Mouse (Mus musculus): ENCODE data around the gene Rpl9. TPM values are rescaled to one million over a fixed set of nuclear protein-coding genes. Genes with fewer than 3 reads are reported as not detected.

The Rpl9 gene
- polyA plus RNA-seq, 1 experiment from 2014 or later, result 669 TPM

DNA sequence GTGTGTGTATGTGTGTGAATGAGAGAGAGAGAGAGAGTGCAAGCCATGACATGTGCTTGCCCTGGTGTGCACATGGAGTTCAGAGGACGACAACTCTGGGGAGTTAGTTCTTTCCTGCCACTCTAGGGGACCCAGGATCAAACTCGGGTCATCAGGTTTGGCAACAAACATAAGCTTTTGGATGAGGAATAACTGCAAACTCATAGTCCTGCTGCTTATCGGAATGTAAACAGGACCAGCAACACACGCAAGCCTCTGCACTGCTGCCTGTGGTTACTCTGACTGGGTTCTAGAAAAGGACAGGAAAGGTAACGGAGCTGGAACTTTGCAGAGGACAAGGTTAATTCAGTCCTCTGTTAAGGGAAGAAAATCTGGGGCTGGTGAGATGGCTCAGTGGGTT is 34.0 kb upstream of the Rpl9 start:
- peaks cover 57% of the 10 kb centered on the region for H3K36me3 ChIP-seq (ENCODE audit: control insufficient read depth, insufficient read depth, low read length)
- DNase-seq (no peak), ATAC-seq (ENCODE audit: low FRiP score, low TSS enrichment) (no peak)
- H3K9ac ChIP-seq (replicated peaks; ENCODE audit: low read length), result no peak overlapping the region
- no peak overlapping the region for H3K27ac ChIP-seq (replicated peaks; ENCODE audit: low read depth, low read length)
- H3K9me3 ChIP-seq (ENCODE audit: control insufficient read depth, low read length), result no peaks in the 10 kb centered on the region
- 95% methylated on average over 5 of the region's 5 CpGs for WGBS
- H3K4me3 ChIP-seq (replicated peaks; ENCODE audit: low read depth, low read length), result no peak overlapping the region
- H3K4me2 ChIP-seq (ENCODE audit: low read length), result no peak overlapping the region
- H3K27me3 ChIP-seq (ENCODE audit: control insufficient read depth, insufficient read depth, low read length), result no peaks in the 10 kb centered on the region
- H3K4me1 ChIP-seq (ENCODE audit: control insufficient read depth, insufficient read depth, low read length), result no peaks in the 10 kb centered on the region

DNA sequence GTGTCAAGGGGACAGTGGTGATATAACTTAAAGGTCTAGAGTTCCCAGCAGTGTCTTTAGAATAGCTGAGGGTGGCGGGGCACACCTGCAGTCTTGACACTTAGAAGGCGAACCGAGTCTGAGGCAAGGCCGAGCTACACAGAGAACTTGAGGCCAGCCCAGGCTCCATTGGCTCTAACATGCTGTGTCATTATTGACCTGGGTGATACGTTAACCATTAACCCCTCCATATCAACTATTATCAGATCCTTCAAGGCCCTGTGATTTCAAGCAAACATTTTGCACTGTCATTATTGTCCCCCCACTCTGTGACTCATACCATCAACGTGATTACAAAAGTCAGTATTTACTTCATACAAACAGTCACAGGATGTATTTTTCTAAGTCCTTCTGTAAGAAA is 33.0 kb upstream of the Rpl9 start:
- H3K9ac ChIP-seq (replicated peaks; ENCODE audit: low read length), result no peak overlapping the region
- no peak overlapping the region for H3K4me2 ChIP-seq (ENCODE audit: low read length)
- H3K27me3 ChIP-seq (ENCODE audit: control insufficient read depth, insufficient read depth, low read length), result no peaks in the 10 kb centered on the region
- no peaks in the 10 kb centered on the region for H3K4me1 ChIP-seq (ENCODE audit: control insufficient read depth, insufficient read depth, low read length)
- H3K9me3 ChIP-seq (ENCODE audit: control insufficient read depth, low read length), result no peaks in the 10 kb centered on the region
- DNase-seq (no peak), ATAC-seq (ENCODE audit: low FRiP score, low TSS enrichment) (no peak)
- no peak overlapping the region for H3K27ac ChIP-seq (replicated peaks; ENCODE audit: low read depth, low read length)
- H3K4me3 ChIP-seq (replicated peaks; ENCODE audit: low read depth, low read length), result no peak overlapping the region
- H3K36me3 ChIP-seq (ENCODE audit: control insufficient read depth, insufficient read depth, low read length), result peaks cover 68% of the 10 kb centered on the region
- 93% methylated on average over 6 of the region's 6 CpGs for WGBS

DNA sequence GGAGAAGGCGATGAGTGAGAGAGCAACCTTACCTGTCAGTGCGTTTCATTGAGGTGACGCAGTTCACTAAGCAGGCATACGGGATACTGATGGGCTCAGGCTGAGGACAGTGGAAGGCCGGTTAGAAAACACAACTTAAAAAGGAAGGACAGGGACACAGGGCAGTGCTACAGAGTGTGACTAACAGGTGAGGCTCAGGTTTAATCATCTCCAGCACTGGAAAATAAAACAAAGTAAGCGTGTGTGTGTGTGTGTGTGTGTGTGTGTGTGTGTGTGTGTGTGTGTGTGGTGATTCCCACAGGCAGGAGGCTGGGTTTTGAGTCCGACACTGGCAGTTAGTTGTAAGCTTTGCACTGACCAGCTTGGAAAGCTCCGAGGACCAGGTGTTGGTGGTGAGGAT is 31.6 kb upstream of the Rpl9 start:
- no peak overlapping the region for H3K9ac ChIP-seq (replicated peaks; ENCODE audit: low read length)
- H3K4me2 ChIP-seq (ENCODE audit: low read length), result no peak overlapping the region
- H3K4me3 ChIP-seq (replicated peaks; ENCODE audit: low read depth, low read length), result no peak overlapping the region
- no peak for ATAC-seq (ENCODE audit: low FRiP score, low TSS enrichment)
- H3K27me3 ChIP-seq (ENCODE audit: control insufficient read depth, insufficient read depth, low read length), result no peaks in the 10 kb centered on the region
- no peak for DNase-seq
- no peaks in the 10 kb centered on the region for H3K9me3 ChIP-seq (ENCODE audit: control insufficient read depth, low read length)
- peaks cover 78% of the 10 kb centered on the region for H3K36me3 ChIP-seq (ENCODE audit: control insufficient read depth, insufficient read depth, low read length)
- WGBS, result 93% methylated on average over 8 of the region's 8 CpGs
- no peak overlapping the region for H3K27ac ChIP-seq (replicated peaks; ENCODE audit: low read depth, low read length)
- H3K4me1 ChIP-seq (ENCODE audit: control insufficient read depth, insufficient read depth, low read length), result no peaks in the 10 kb centered on the region

DNA sequence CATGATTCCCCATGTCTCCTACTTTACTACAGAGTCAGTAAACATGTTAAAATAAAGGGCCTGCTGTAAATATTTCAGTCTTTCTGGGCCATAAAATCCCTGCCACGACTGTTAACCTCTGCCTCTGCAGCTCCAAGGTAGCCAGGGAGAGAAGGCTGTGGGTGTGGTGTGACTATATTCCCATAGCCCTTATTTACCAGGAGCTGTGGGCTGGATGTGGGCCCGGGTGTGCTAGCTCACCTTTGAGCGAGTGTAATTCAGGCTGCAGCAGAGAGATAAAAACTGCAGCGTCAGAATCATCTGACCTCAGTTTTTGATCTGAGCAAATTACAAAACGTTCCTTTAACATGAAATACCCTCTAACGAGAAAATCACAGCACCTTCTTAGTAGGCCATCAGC is 29.6 kb upstream of the Rpl9 start:
- Histone ChIP-seq H3K27ac (replicated peaks; ENCODE audit: low read depth, low read length) (no peak overlapping the region), H3K9ac (replicated peaks; ENCODE audit: low read length) (no peak overlapping the region), H3K4me2 (ENCODE audit: low read length) (no peak overlapping the region), H3K4me3 (replicated peaks; ENCODE audit: low read depth, low read length) (no peak overlapping the region), H3K9me3 (ENCODE audit: control insufficient read depth, low read length) (no peaks in the 10 kb centered on the region), H3K27me3 (ENCODE audit: control insufficient read depth, insufficient read depth, low read length) (no peaks in the 10 kb centered on the region), H3K36me3 (ENCODE audit: control insufficient read depth, insufficient read depth, low read length) (peaks cover 89% of the 10 kb centered on the region), H3K4me1 (ENCODE audit: control insufficient read depth, insufficient read depth, low read length) (no peaks in the 10 kb centered on the region)
- no peak for DNase-seq
- no peak for ATAC-seq (ENCODE audit: low FRiP score, low TSS enrichment)
- 86% methylated on average over 6 of the region's 6 CpGs for WGBS

DNA sequence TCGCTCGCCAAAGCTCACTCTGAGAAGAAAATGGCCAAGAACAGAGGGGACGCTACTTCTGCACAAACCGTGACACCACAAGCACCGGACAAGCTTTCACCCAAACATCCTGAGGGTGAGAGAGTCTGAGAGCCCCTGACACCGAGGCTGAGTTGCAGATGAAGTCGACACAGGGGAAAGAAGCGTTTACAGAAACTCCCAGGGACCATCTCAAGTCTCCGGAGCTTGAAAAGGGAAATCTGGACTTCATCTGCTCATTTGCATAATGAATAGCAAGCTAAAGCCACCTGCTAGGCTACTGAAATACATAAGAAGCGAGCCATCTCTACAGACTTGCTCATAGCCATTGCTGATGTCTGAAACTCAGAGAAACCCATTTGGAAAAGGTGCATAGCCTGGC is 27.9 kb upstream of the Rpl9 start:
- Histone ChIP-seq H3K36me3 (ENCODE audit: control insufficient read depth, insufficient read depth, low read length) (peaks cover 87% of the 10 kb centered on the region), H3K27ac (replicated peaks; ENCODE audit: low read depth, low read length) (no peak overlapping the region), H3K4me3 (replicated peaks; ENCODE audit: low read depth, low read length) (no peak overlapping the region), H3K9ac (replicated peaks; ENCODE audit: low read length) (no peak overlapping the region), H3K4me2 (ENCODE audit: low read length) (no peak overlapping the region), H3K27me3 (ENCODE audit: control insufficient read depth, insufficient read depth, low read length) (no peaks in the 10 kb centered on the region), H3K4me1 (ENCODE audit: control insufficient read depth, insufficient read depth, low read length) (no peaks in the 10 kb centered on the region), H3K9me3 (ENCODE audit: control insufficient read depth, low read length) (no peaks in the 10 kb centered on the region)
- ATAC-seq (ENCODE audit: low FRiP score, low TSS enrichment) (no peak), DNase-seq (no peak)
- WGBS, result 72% methylated on average over 10 of the region's 10 CpGs

DNA sequence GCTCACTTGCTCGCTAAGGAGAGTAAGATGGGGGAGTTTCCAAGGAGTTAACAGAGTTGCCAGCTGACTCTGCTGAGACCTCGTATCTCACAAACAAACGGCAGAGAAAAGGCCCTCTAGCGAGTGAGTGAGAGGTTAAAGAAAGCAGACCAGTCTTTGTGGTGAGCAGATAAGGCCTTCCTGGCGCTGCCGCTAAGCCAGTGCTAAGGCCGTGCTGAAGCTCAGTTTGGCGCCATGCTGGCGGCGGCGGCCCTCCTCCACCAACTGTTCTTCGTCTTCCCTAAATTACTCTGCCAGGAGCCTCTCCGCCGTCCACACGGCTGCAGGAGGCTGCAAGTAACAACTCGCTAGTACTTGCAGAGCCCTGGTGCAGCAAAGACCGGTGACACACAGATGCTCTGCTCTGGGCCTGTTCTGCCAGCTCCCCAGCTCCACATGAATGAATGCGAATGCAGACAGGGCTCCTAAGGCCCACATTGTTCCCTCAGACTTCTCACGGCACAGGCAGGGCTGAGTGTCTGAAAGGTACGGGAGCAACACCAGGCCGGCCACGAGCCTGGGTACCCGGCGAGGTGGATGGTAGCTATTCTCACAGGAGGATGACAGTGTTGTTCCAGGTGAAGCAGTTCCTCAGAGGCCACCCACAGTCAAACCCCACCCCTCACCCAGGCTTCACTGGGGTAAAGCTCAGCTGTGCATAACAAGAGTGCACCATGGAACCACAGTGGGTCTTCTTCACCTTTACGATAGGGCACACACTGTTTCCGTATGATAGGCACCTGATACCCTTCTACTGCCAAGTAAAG is 24.6 kb upstream of the Rpl9 start:
- whole genome bisulfite sequencing, result 15% methylated on average over 26 of the region's 26 CpGs
- no peak overlapping the region for H3K4me2 ChIP-seq (ENCODE audit: low read length)
- DNase-seq (peak; percentile 40), ATAC-seq (ENCODE audit: low FRiP score, low TSS enrichment) (no peak; the same call in 1 of the 2 replicates)
- H3K9ac ChIP-seq (replicated peaks; ENCODE audit: low read length), result no peak overlapping the region; the same call in 1 of the 2 replicates
- H3K9me3 ChIP-seq (ENCODE audit: control insufficient read depth, low read length), result no peaks in the 10 kb centered on the region
- no peaks in the 10 kb centered on the region for H3K27me3 ChIP-seq (ENCODE audit: control insufficient read depth, insufficient read depth, low read length)
- H3K27ac ChIP-seq (replicated peaks; ENCODE audit: low read depth, low read length), result no peak overlapping the region
- no peak overlapping the region for H3K4me3 ChIP-seq (replicated peaks; ENCODE audit: low read depth, low read length)
- H3K4me1 ChIP-seq (ENCODE audit: control insufficient read depth, insufficient read depth, low read length), result no peaks in the 10 kb centered on the region
- peaks cover 77% of the 10 kb centered on the region for H3K36me3 ChIP-seq (ENCODE audit: control insufficient read depth, insufficient read depth, low read length)

DNA sequence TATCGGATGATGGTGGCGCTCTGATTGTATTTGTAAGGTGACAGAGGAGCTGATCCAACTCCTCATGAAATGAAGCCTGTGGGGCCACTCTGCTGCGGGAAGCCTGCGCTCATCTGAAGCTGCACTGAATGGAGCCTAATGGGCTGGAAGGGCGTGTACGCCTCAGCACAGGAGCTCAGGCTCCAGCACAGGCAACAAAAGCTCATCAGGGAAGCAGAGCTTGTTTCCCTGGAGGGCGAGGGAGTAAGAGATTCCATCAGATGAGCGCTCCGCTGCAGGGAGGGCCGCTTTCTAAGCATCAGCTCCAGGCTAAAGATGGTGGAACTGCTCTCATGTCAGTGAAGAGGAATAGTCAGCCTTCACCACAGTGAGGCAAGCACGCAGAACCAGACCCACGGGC is 16.7 kb upstream of the Rpl9 start:
- H3K4me2 ChIP-seq (ENCODE audit: low read length), result no peak overlapping the region
- ATAC-seq (ENCODE audit: low FRiP score, low TSS enrichment), result no peak
- H3K9me3 ChIP-seq (ENCODE audit: control insufficient read depth, low read length), result no peaks in the 10 kb centered on the region
- H3K27ac ChIP-seq (replicated peaks; ENCODE audit: low read depth, low read length), result no peak overlapping the region
- H3K9ac ChIP-seq (replicated peaks; ENCODE audit: low read length), result no peak overlapping the region
- H3K4me3 ChIP-seq (replicated peaks; ENCODE audit: low read depth, low read length), result no peak overlapping the region
- DNase-seq, result peak; percentile 13
- no peaks in the 10 kb centered on the region for H3K27me3 ChIP-seq (ENCODE audit: control insufficient read depth, insufficient read depth, low read length)
- H3K36me3 ChIP-seq (ENCODE audit: control insufficient read depth, insufficient read depth, low read length), result peaks cover 55% of the 10 kb centered on the region
- WGBS, result 19% methylated on average over 12 of the region's 12 CpGs
- H3K4me1 ChIP-seq (ENCODE audit: control insufficient read depth, insufficient read depth, low read length), result no peaks in the 10 kb centered on the region

DNA sequence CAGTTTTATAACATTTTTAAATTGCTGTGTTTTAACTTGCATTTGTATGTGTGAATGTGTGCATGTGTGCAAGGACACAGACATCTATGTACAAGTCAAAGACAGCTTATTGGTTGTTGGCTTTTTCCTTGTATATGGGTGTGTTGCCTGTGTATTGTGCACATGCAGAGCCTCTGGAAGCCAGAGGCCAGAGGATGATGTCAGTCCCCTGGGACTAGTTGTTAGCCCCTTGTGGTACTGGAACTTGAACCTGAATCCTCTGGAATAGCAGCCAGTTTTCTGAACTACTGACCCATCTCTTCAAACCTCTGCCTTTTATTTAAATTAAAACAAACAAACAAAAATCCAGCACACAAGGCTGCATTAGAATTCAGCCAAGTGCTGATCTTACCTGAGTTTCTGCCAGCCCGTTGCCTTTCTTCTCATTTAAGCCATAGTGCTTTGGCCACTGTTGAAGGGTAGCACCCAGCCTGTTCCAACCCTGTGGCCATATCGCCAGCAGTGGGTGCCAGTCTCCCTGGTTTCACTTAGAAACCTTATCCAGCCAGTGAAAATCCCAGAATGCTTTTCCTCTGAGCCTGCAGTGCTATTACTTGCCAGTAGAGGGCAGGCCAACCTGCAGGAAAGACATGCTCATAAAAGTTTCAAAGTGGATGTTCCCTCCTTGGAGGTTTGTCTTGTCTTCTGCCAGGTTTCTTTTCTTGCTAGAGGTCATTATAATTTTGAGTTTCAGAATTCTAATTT is 10.2 kb upstream of the Rpl9 start:
- no peaks in the 10 kb centered on the region for H3K27me3 ChIP-seq (ENCODE audit: control insufficient read depth, insufficient read depth, low read length)
- WGBS, result 31% methylated on average over 2 of the region's 2 CpGs
- no peak overlapping the region for H3K4me3 ChIP-seq (replicated peaks; ENCODE audit: low read depth, low read length)
- H3K9me3 ChIP-seq (ENCODE audit: control insufficient read depth, low read length), result no peaks in the 10 kb centered on the region
- peaks cover 69% of the 10 kb centered on the region for H3K36me3 ChIP-seq (ENCODE audit: control insufficient read depth, insufficient read depth, low read length)
- DNase-seq, result peak; percentile 87
- H3K27ac ChIP-seq (replicated peaks; ENCODE audit: low read depth, low read length), result no peak overlapping the region
- no peak for ATAC-seq (ENCODE audit: low FRiP score, low TSS enrichment)
- H3K9ac ChIP-seq (replicated peaks; ENCODE audit: low read length), result 0 out of 2 replicates have a peak overlapping the region, but pooled peaks have one; percentile 6
- no peak overlapping the region for H3K4me2 ChIP-seq (ENCODE audit: low read length)
- H3K4me1 ChIP-seq (ENCODE audit: control insufficient read depth, insufficient read depth, low read length), result no peaks in the 10 kb centered on the region

DNA sequence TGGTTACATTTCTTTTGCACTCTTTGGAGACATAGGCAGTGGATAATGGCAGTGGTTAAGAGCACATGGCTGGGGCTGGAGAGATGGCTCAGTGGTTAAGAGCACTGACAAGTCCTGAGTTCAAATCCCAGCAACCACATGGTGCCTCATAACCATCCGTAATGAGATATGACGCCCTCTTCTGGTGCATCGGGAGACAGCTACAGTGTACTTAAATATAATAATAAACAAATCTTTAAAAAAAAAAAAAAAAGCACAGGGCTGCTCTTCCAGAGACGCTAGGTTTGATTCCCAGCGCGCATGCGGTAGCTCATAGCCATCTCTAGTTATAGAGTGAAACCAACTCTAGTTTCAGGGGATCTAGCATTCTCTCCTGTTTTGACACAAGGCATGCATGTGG is 3.2 kb upstream of the Rpl9 start:
- Histone ChIP-seq H3K27ac (replicated peaks; ENCODE audit: low read depth, low read length) (no peak overlapping the region), H3K9me3 (ENCODE audit: control insufficient read depth, low read length) (no peaks in the 10 kb centered on the region), H3K36me3 (ENCODE audit: control insufficient read depth, insufficient read depth, low read length) (peaks cover 37% of the 10 kb centered on the region), H3K4me3 (replicated peaks; ENCODE audit: low read depth, low read length) (no peak overlapping the region), H3K4me1 (ENCODE audit: control insufficient read depth, insufficient read depth, low read length) (peaks cover 10% of the 10 kb centered on the region), H3K4me2 (ENCODE audit: low read length) (no peak overlapping the region), H3K27me3 (ENCODE audit: control insufficient read depth, insufficient read depth, low read length) (no peaks in the 10 kb centered on the region), H3K9ac (replicated peaks; ENCODE audit: low read length) (no peak overlapping the region)
- DNase-seq (no peak), ATAC-seq (ENCODE audit: low FRiP score, low TSS enrichment) (no peak)
- WGBS, result 95% methylated on average over 7 of the region's 7 CpGs
